Mouse (Mus musculus) limb, embryonic 13.5 days (tissue): Measurements from ENCODE around the gene Cep112. TPM values are rescaled to one million over a fixed set of nuclear protein-coding genes. Genes with fewer than 3 reads are reported as not detected.

ENCODE experiments used
- ATAC-seq: fragments of 200-750 bp; cut with Nextera tagmentation; 2 replicates; pipeline ENCODE4 v1.8.0; 2017; ENCODE audit warnings: low read depth, moderate number of reproducible peaks, moderate TSS enrichment; ENCODE audit not compliant: low FRiP score
- H3K27ac ChIP-seq: fragments of 300-500 bp; sonication (generic); 2 replicates; pipeline ENCODE4 v1.5.1; 2015; ENCODE audit warnings: inconsistent platforms, mild to moderate bottlenecking, moderate library complexity
- H3K27me3 ChIP-seq: fragments of 300-500 bp; sonication (generic); 2 replicates; pipeline ENCODE4 v1.6.1; 2015; ENCODE audit warnings: mild to moderate bottlenecking, inconsistent platforms
- H3K36me3 ChIP-seq: fragments of 300-500 bp; sonication (generic); 2 replicates; pipeline ENCODE4 v1.6.1; 2015; ENCODE audit warnings: inconsistent platforms, mild to moderate bottlenecking, moderate library complexity
- H3K4me1 ChIP-seq: fragments of 300-500 bp; sonication (generic); 2 replicates; pipeline ENCODE4 v1.6.1; 2015; ENCODE audit warnings: inconsistent platforms
- H3K4me2 ChIP-seq: fragments of 300-500 bp; sonication (generic); replicated peaks from 2 replicates; pipeline ENCODE4 v1.6.1; 2015; ENCODE audit warnings: inconsistent platforms, mild to moderate bottlenecking, moderate library complexity
- H3K4me3 ChIP-seq: fragments of 300-500 bp; sonication (generic); 2 replicates; pipeline ENCODE4 v1.5.1; 2015; ENCODE audit warnings: moderate library complexity, mild to moderate bottlenecking, inconsistent platforms
- H3K9ac ChIP-seq: fragments of 300-500 bp; sonication (generic); 2 replicates; pipeline ENCODE4 v1.6.1; 2015; ENCODE audit warnings: mild to moderate bottlenecking, inconsistent platforms
- H3K9me3 ChIP-seq: fragments of 300-500 bp; sonication (generic); 2 replicates; pipeline ENCODE4 v1.6.1; 2016; ENCODE audit warnings: inconsistent platforms
- WGBS: fragments of 180-500 bp; shearing (Covaris S2); methylation state at CpG from one replicate; pipeline ENCODE4 v1.1.7; 2015; 5-methylcytosine and 5-hydroxymethylcytosine counted together
- polyA plus RNA-seq: library from polyadenylated mRNA; unstranded; fragments of >200 nt; fragmentation: Nextera tagmentation; extraction: Ambion mirVana; gene quantifications from 2 replicates; pipeline ENCODE4 v1.2.1, GENCODE M21; 2015

The Cep112 gene
- polyA plus RNA-seq, 1 experiment from 2014 or later, result 20.7 TPM

DNA sequence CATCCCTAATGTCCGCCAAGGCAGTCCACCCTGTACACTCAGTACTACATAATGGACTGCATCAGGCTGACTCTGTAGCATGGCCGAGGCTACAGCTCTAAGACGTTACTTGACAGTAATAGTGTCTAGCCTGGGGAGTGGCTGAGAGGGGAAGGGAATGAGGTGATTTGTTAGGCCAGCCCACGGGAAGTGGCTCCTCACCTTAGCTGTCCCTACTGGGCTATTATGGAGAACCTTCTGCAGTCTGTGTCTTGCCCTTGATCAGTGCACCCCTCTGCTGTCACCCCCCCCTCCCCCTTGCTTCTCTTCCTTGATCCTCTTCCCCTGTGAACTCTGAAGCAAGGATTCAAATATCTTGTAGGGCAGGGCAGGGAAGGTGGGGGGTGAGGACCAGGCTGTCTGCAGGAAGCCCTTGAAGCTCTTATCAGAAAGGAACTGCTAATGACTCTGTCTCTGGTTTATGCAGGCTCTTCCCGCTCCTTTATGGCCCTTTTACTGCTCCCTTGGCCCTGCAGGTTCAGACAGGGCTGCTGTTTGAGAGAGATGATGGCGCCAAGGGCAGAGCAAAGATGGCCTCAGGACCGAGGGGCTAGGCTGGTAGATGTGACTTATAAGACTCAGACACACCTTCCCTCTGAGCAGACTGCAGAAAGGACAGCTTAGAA lies 481.7 kb downstream of the Cep112 start:
- no peak for ATAC-seq
- no peak overlapping the region for H3K27ac ChIP-seq

GRCm38 (mm10) chr11:108909396-108910195 lies 484.6 kb downstream of the Cep112 start:
- Histone ChIP-seq H3K9ac (0 out of 2 replicates have a peak overlapping the region, but pooled peaks have one; percentile 31), H3K27me3 (0 out of 2 replicates have a peak, but pooled peaks cover 9% of the 10 kb centered on the region), H3K4me1 (peaks cover 36% of the 10 kb centered on the region), H3K27ac (no peak overlapping the region), H3K4me3 (peak overlapping the region; percentile 20), H3K4me2 (peak overlapping the region; percentile 56), H3K36me3 (no peaks in the 10 kb centered on the region), H3K9me3 (0 out of 2 replicates have a peak, but pooled peaks cover 3% of the 10 kb centered on the region)
- ATAC-seq, result no peak
- WGBS, result 11% methylated on average over 21 of the region's 24 CpGs

More for the DNA sequence above, 481.7 kb downstream of the Cep112 start:
- 35% methylated on average over 7 of the region's 7 CpGs for WGBS
- Histone ChIP-seq H3K4me3 (no peak overlapping the region), H3K36me3 (no peaks in the 10 kb centered on the region), H3K4me1 (peaks cover 42% of the 10 kb centered on the region), H3K4me2 (no peak overlapping the region), H3K27me3 (0 out of 2 replicates have a peak, but pooled peaks cover 9% of the 10 kb centered on the region), H3K9ac (no peak overlapping the region), H3K9me3 (no peaks in the 10 kb centered on the region)

Other genes starting within 250 kb of the Cep112 start
- not detected in 2 replicates for gene Apoh, start 81.8 kb upstream of the Cep112 start, polyA plus RNA-seq
- gene Prkca, start 81.3 kb upstream of the Cep112 start, polyA plus RNA-seq, result 5.6 and 7.2 TPM in 2 replicates